Mouse (Mus musculus): Measurements from ENCODE around the gene Stpg1.

- TF ChIP-seq POLR2A (IDR thresholded peaks at IDR 0.05; ENCODE audit: insufficient read length, low read depth) (no peak), POLR2AphosphoS2 (IDR thresholded peaks at IDR 0.05; ENCODE audit: insufficient read length, low read depth) (no peak), MAX (IDR thresholded peaks at IDR 0.05; ENCODE audit: low read depth) (no peak), CEBPB (IDR thresholded peaks at IDR 0.05; ENCODE audit: insufficient read depth, poor library complexity, severe bottlenecking) (no peak), E2F4 (IDR thresholded peaks at IDR 0.05; ENCODE audit: insufficient read depth) (no peak), REST (IDR thresholded peaks at IDR 0.05; ENCODE audit: insufficient read depth, insufficient read length) (no peak)
Measured at GRCm38 (mm10) chr4:135570152-135571036, 75.8 kb downstream of the Stpg1 start.
